Mouse (Mus musculus): ENCODE data around the gene Fzd7. TPM values are rescaled to one million over a fixed set of nuclear protein-coding genes. Genes with fewer than 3 reads are reported as not detected.
A peak's percentile ranks its signal among the peaks of the same experiment; 100 is the strongest.

The Fzd7 gene
- 16.4 TPM for polyA plus RNA-seq (2012; fragmentation: generic; extraction: Trizol)

- H3K36me3 ChIP-seq (ENCODE audit: control insufficient read depth, insufficient read depth): no peaks in the 10 kb centered on the region
- H3ac ChIP-seq (ENCODE audit: control insufficient read depth, insufficient read length): peak within 1 kb of the TSS; percentile 90
- H3K27me3 ChIP-seq (ENCODE audit: control insufficient read depth, insufficient read depth, insufficient read length): no peaks in the 10 kb centered on the region
- TF ChIP-seq MYOD1 (IDR thresholded peaks at IDR 0.05; ENCODE audit: control insufficient read depth in 1 of 3, insufficient read length in 2 of 3, low read depth in 2 of 3) (peak in 1 of 3 experiments; percentile 0), POLR2AphosphoS2 (IDR thresholded peaks at IDR 0.05; ENCODE audit: insufficient read length, low read depth) (no peak)
- peaks cover 43% of the 10 kb centered on the region for H3K79me2 ChIP-seq (ENCODE audit: control insufficient read depth, insufficient read depth)
- peak within 1 kb of the TSS; percentile 99 for H3K4me2 ChIP-seq (ENCODE audit: low read depth)
- H3K4me3 ChIP-seq: peak within 1 kb of the TSS; percentile 79
Measured at GRCm38 (mm10) chr1:59482331-59482695, at the start of gene Fzd7. Gene Fzd7, plus strand, starts transcription at chr1:59482424.

- Histone ChIP-seq H3K36me3 (ENCODE audit: control insufficient read depth, insufficient read depth) (no peaks in the 10 kb centered on the region), H3ac (ENCODE audit: control insufficient read depth, insufficient read length) (no peak overlapping the region), H3K4me3 (no peak overlapping the region), H3K79me2 (ENCODE audit: control insufficient read depth, insufficient read depth) (no peaks in the 10 kb centered on the region), H3K4me2 (ENCODE audit: low read depth) (peak overlapping the region; percentile 22), H3K27me3 (ENCODE audit: control insufficient read depth, insufficient read depth, insufficient read length) (no peaks in the 10 kb centered on the region)
- no peak for TF ChIP-seq POLR2A (IDR thresholded peaks at IDR 0.05; ENCODE audit: insufficient read length, low read depth)
- peak in 1 of 3 experiments; percentile 7 for TF ChIP-seq MYOD1 (IDR thresholded peaks at IDR 0.05; ENCODE audit: control insufficient read depth in 1 of 3, insufficient read length in 2 of 3, low read depth in 2 of 3)
- TF ChIP-seq SRF (IDR thresholded peaks at IDR 0.05; ENCODE audit: control insufficient read depth, insufficient read length, low read depth): no peak
- no peak for TF ChIP-seq USF1 (IDR thresholded peaks at IDR 0.05; ENCODE audit: low read depth)
- no peak for TF ChIP-seq TCF12 (IDR thresholded peaks at IDR 0.05; ENCODE audit: insufficient read depth, poor library complexity, severe bottlenecking)
- TF ChIP-seq POLR2AphosphoS2 (IDR thresholded peaks at IDR 0.05; ENCODE audit: insufficient read length, low read depth): no peak
Measured at GRCm38 (mm10) chr1:59433296-59433695, 48.9 kb upstream of the Fzd7 start.

- TF ChIP-seq MYOD1 (IDR thresholded peaks at IDR 0.05; ENCODE audit: control insufficient read depth in 1 of 3, insufficient read length in 2 of 3, low read depth in 2 of 3): peak in 2 of 3 experiments; percentile 2 to 28
- no peak for TF ChIP-seq E2F4 (IDR thresholded peaks at IDR 0.05; ENCODE audit: insufficient read depth)
- peak in 2 of 3 experiments; percentile 23 to 48 for TF ChIP-seq MYOG (IDR thresholded peaks at IDR 0.05; ENCODE audit: control insufficient read depth in 1 of 3, insufficient read depth in 1 of 3, insufficient read length in 2 of 3, low read depth in 2 of 3)
- no peaks in the 10 kb centered on the region for H3K36me3 ChIP-seq (ENCODE audit: control insufficient read depth, insufficient read depth)
Measured at GRCm38 (mm10) chr1:59434071-59434470, 48.2 kb upstream of the Fzd7 start.

GRCm38 (mm10) chr1:59435270-59435669 lies 47.0 kb upstream of the Fzd7 start:
- TF ChIP-seq MAX (IDR thresholded peaks at IDR 0.05; ENCODE audit: low read depth): no peak
- TF ChIP-seq USF1 (IDR thresholded peaks at IDR 0.05; ENCODE audit: low read depth): no peak
- TF ChIP-seq SRF (IDR thresholded peaks at IDR 0.05; ENCODE audit: control insufficient read depth, insufficient read length, low read depth): no peak
- no peak for TF ChIP-seq REST (IDR thresholded peaks at IDR 0.05; ENCODE audit: insufficient read depth, insufficient read length)
- no peak for TF ChIP-seq TCF3 (IDR thresholded peaks at IDR 0.05; ENCODE audit: insufficient read length, low read depth)
- no peak for TF ChIP-seq POLR2AphosphoS2 (IDR thresholded peaks at IDR 0.05; ENCODE audit: insufficient read length, low read depth)
- no peak for TF ChIP-seq POLR2A (IDR thresholded peaks at IDR 0.05; ENCODE audit: insufficient read length, low read depth)
- no peak for TF ChIP-seq E2F4 (IDR thresholded peaks at IDR 0.05; ENCODE audit: insufficient read depth)
- no peak for TF ChIP-seq CEBPB (IDR thresholded peaks at IDR 0.05; ENCODE audit: insufficient read depth, poor library complexity, severe bottlenecking)
- no peak for TF ChIP-seq MYOG (IDR thresholded peaks at IDR 0.05; ENCODE audit: control insufficient read depth in 1 of 3, insufficient read depth in 1 of 3, insufficient read length in 2 of 3, low read depth in 2 of 3)
- no peak for TF ChIP-seq TCF12 (IDR thresholded peaks at IDR 0.05; ENCODE audit: insufficient read depth, poor library complexity, severe bottlenecking)
- no peak for TF ChIP-seq MYOD1 (IDR thresholded peaks at IDR 0.05; ENCODE audit: control insufficient read depth in 1 of 3, insufficient read length in 2 of 3, low read depth in 2 of 3)
- H3K27me3 ChIP-seq (ENCODE audit: control insufficient read depth, insufficient read depth, insufficient read length): no peaks in the 10 kb centered on the region
- H3ac ChIP-seq (ENCODE audit: control insufficient read depth, insufficient read length): no peak overlapping the region
- H3K36me3 ChIP-seq (ENCODE audit: control insufficient read depth, insufficient read depth): no peaks in the 10 kb centered on the region
- no peak overlapping the region for H3K4me2 ChIP-seq (ENCODE audit: low read depth)
- H3K4me3 ChIP-seq: no peak overlapping the region
- no peaks in the 10 kb centered on the region for H3K79me2 ChIP-seq (ENCODE audit: control insufficient read depth, insufficient read depth)

More at GRCm38 (mm10) chr1:59434071-59434470, 48.2 kb upstream of the Fzd7 start:
- H3K4me3 ChIP-seq: no peak overlapping the region
- no peaks in the 10 kb centered on the region for H3K27me3 ChIP-seq (ENCODE audit: control insufficient read depth, insufficient read depth, insufficient read length)
- H3K79me2 ChIP-seq (ENCODE audit: control insufficient read depth, insufficient read depth): no peaks in the 10 kb centered on the region
- H3K4me2 ChIP-seq (ENCODE audit: low read depth): no peak overlapping the region
- H3ac ChIP-seq (ENCODE audit: control insufficient read depth, insufficient read length): no peak overlapping the region

GRCm38 (mm10) chr1:59436321-59436720 lies 45.9 kb upstream of the Fzd7 start:
- Histone ChIP-seq H3K4me2 (ENCODE audit: low read depth) (no peak overlapping the region), H3K79me2 (ENCODE audit: control insufficient read depth, insufficient read depth) (no peaks in the 10 kb centered on the region), H3ac (ENCODE audit: control insufficient read depth, insufficient read length) (no peak overlapping the region), H3K4me3 (no peak overlapping the region), H3K36me3 (ENCODE audit: control insufficient read depth, insufficient read depth) (no peaks in the 10 kb centered on the region), H3K27me3 (ENCODE audit: control insufficient read depth, insufficient read depth, insufficient read length) (no peaks in the 10 kb centered on the region)
- TF ChIP-seq REST (IDR thresholded peaks at IDR 0.05; ENCODE audit: insufficient read depth, insufficient read length): no peak
- TF ChIP-seq SRF (IDR thresholded peaks at IDR 0.05; ENCODE audit: control insufficient read depth, insufficient read length, low read depth): no peak
- TF ChIP-seq MYOG (IDR thresholded peaks at IDR 0.05; ENCODE audit: control insufficient read depth in 1 of 3, insufficient read depth in 1 of 3, insufficient read length in 2 of 3, low read depth in 2 of 3): no peak
- no peak for TF ChIP-seq POLR2A (IDR thresholded peaks at IDR 0.05; ENCODE audit: insufficient read length, low read depth)
- TF ChIP-seq E2F4 (IDR thresholded peaks at IDR 0.05; ENCODE audit: insufficient read depth): no peak
- no peak for TF ChIP-seq CEBPB (IDR thresholded peaks at IDR 0.05; ENCODE audit: insufficient read depth, poor library complexity, severe bottlenecking)
- TF ChIP-seq TCF12 (IDR thresholded peaks at IDR 0.05; ENCODE audit: insufficient read depth, poor library complexity, severe bottlenecking): no peak
- TF ChIP-seq MAX (IDR thresholded peaks at IDR 0.05; ENCODE audit: low read depth): no peak
- TF ChIP-seq MYOD1 (IDR thresholded peaks at IDR 0.05; ENCODE audit: control insufficient read depth in 1 of 3, insufficient read length in 2 of 3, low read depth in 2 of 3): no peak
- no peak for TF ChIP-seq POLR2AphosphoS2 (IDR thresholded peaks at IDR 0.05; ENCODE audit: insufficient read length, low read depth)
- no peak for TF ChIP-seq USF1 (IDR thresholded peaks at IDR 0.05; ENCODE audit: low read depth)
- TF ChIP-seq TCF3 (IDR thresholded peaks at IDR 0.05; ENCODE audit: insufficient read length, low read depth): no peak
